Mouse (Mus musculus): ENCODE measurements around the gene Gm4969. TPM values are rescaled to one million over a fixed set of nuclear protein-coding genes. Genes with fewer than 3 reads are reported as not detected.
A peak's percentile ranks its signal among the peaks of the same experiment; 100 is the strongest.

The Gm4969 gene
- polyA plus RNA-seq, 1 experiment = 0.80 TPM

GRCm38 (mm10) chr7:19084277-19084771, 33.8 kb downstream of the Gm4969 start:
- Histone ChIP-seq H3K27me3 (ENCODE audit: control insufficient read depth, insufficient read depth, low read length) (no peaks in the 10 kb centered on the region), H3K27ac (ENCODE audit: insufficient read depth, low read length) (no peak overlapping the region), H3K4me1 (ENCODE audit: control insufficient read depth, insufficient read depth, low read length) (no peaks in the 10 kb centered on the region; the same call in 1 of the 2 replicates), H3K4me3 (replicated peaks; ENCODE audit: insufficient read depth, low read depth, low read length) (no peak overlapping the region)
- TF ChIP-seq POLR2A (IDR thresholded peaks at IDR 0.05; ENCODE audit: borderline replicate concordance, insufficient read depth, low read length) (no peak), CTCF (IDR thresholded peaks at IDR 0.05; ENCODE audit: borderline replicate concordance, insufficient read depth, low read depth, low read length) (no peak)
- DNase-seq = no peak
- 63% methylated on average over 6 of the region's 6 CpGs for WGBS

- no peak within 1 kb of the TSS for H3K4me3 ChIP-seq (replicated peaks; ENCODE audit: insufficient read depth, low read depth, low read length)
- H3K4me1 ChIP-seq (ENCODE audit: control insufficient read depth, insufficient read depth, low read length) = no peaks in the 10 kb centered on the region; the same call in 1 of the 2 replicates
- WGBS = 46% methylated on average over 10 of the region's 10 CpGs
- no peak within 1 kb of the TSS for H3K27ac ChIP-seq (ENCODE audit: insufficient read depth, low read length)
- no peak for DNase-seq
- TF ChIP-seq POLR2A (IDR thresholded peaks at IDR 0.05; ENCODE audit: borderline replicate concordance, insufficient read depth, low read length) (no peak), CTCF (IDR thresholded peaks at IDR 0.05; ENCODE audit: borderline replicate concordance, insufficient read depth, low read depth, low read length) (no peak)
- no peaks in the 10 kb centered on the region for H3K27me3 ChIP-seq (ENCODE audit: control insufficient read depth, insufficient read depth, low read length)
Observed at GRCm38 (mm10) chr7:19083701-19084100, 34.5 kb downstream of the Gm4969 start, which contains the start of gene Dmpk. Dmpk (plus strand) TSS chr7:19083849.

- 46% methylated on average over 6 of the region's 6 CpGs for WGBS
- Histone ChIP-seq H3K27ac (ENCODE audit: insufficient read depth, low read length) (no peak overlapping the region), H3K4me3 (replicated peaks; ENCODE audit: insufficient read depth, low read depth, low read length) (no peak overlapping the region), H3K4me1 (ENCODE audit: control insufficient read depth, insufficient read depth, low read length) (no peaks in the 10 kb centered on the region; the same call in 1 of the 2 replicates), H3K27me3 (ENCODE audit: control insufficient read depth, insufficient read depth, low read length) (no peaks in the 10 kb centered on the region)
- TF ChIP-seq CTCF (IDR thresholded peaks at IDR 0.05; ENCODE audit: borderline replicate concordance, insufficient read depth, low read depth, low read length) = no peak
- no peak for TF ChIP-seq POLR2A (IDR thresholded peaks at IDR 0.05; ENCODE audit: borderline replicate concordance, insufficient read depth, low read length)
- no peak for DNase-seq
Observed at GRCm38 (mm10) chr7:19083096-19083495, 35.1 kb downstream of the Gm4969 start.

- H3K27ac ChIP-seq (ENCODE audit: insufficient read depth, low read length) = no peak overlapping the region
- 81% methylated on average over 4 of the region's 4 CpGs for WGBS
- TF ChIP-seq CTCF (IDR thresholded peaks at IDR 0.05; ENCODE audit: borderline replicate concordance, insufficient read depth, low read depth, low read length) (no peak), POLR2A (IDR thresholded peaks at IDR 0.05; ENCODE audit: borderline replicate concordance, insufficient read depth, low read length) (no peak)
- no peaks in the 10 kb centered on the region for H3K27me3 ChIP-seq (ENCODE audit: control insufficient read depth, insufficient read depth, low read length)
- no peak for DNase-seq
- no peaks in the 10 kb centered on the region; the same call in 1 of the 2 replicates for H3K4me1 ChIP-seq (ENCODE audit: control insufficient read depth, insufficient read depth, low read length)
- no peak overlapping the region for H3K4me3 ChIP-seq (replicated peaks; ENCODE audit: insufficient read depth, low read depth, low read length)
Observed at GRCm38 (mm10) chr7:19082171-19082570, 36.0 kb downstream of the Gm4969 start.

- WGBS = 74% methylated on average over 19 of the region's 19 CpGs
- no peak for DNase-seq
- no peak for TF ChIP-seq POLR2A (IDR thresholded peaks at IDR 0.05; ENCODE audit: borderline replicate concordance, insufficient read depth, low read length)
- no peak for TF ChIP-seq CTCF (IDR thresholded peaks at IDR 0.05; ENCODE audit: borderline replicate concordance, insufficient read depth, low read depth, low read length)
- Histone ChIP-seq H3K27ac (ENCODE audit: insufficient read depth, low read length) (no peak overlapping the region), H3K27me3 (ENCODE audit: control insufficient read depth, insufficient read depth, low read length) (no peaks in the 10 kb centered on the region), H3K4me1 (ENCODE audit: control insufficient read depth, insufficient read depth, low read length) (no peaks in the 10 kb centered on the region; the same call in 1 of the 2 replicates), H3K4me3 (replicated peaks; ENCODE audit: insufficient read depth, low read depth, low read length) (no peak overlapping the region)
Observed at GRCm38 (mm10) chr7:19080451-19080950, 37.7 kb downstream of the Gm4969 start.

- H3K4me3 ChIP-seq (replicated peaks; ENCODE audit: insufficient read depth, low read depth, low read length) = no peak overlapping the region
- no peak for TF ChIP-seq POLR2A (IDR thresholded peaks at IDR 0.05; ENCODE audit: borderline replicate concordance, insufficient read depth, low read length)
- no peak for TF ChIP-seq CTCF (IDR thresholded peaks at IDR 0.05; ENCODE audit: borderline replicate concordance, insufficient read depth, low read depth, low read length)
- WGBS = 24% methylated on average over 3 of the region's 3 CpGs
- no peaks in the 10 kb centered on the region for H3K27me3 ChIP-seq (ENCODE audit: control insufficient read depth, insufficient read depth, low read length)
- H3K27ac ChIP-seq (ENCODE audit: insufficient read depth, low read length) = no peak overlapping the region
- no peak for DNase-seq
- peaks cover 5% of the 10 kb centered on the region for H3K4me1 ChIP-seq (ENCODE audit: control insufficient read depth, insufficient read depth, low read length)
Observed at GRCm38 (mm10) chr7:19078732-19079131, 39.4 kb downstream of the Gm4969 start.

- no peak for DNase-seq
- H3K27ac ChIP-seq (ENCODE audit: insufficient read depth, low read length) = no peak overlapping the region
- TF ChIP-seq POLR2A (IDR thresholded peaks at IDR 0.05; ENCODE audit: borderline replicate concordance, insufficient read depth, low read length) = no peak
- TF ChIP-seq CTCF (IDR thresholded peaks at IDR 0.05; ENCODE audit: borderline replicate concordance, insufficient read depth, low read depth, low read length) = no peak
- 60% methylated on average over 14 of the region's 14 CpGs for WGBS
- H3K4me1 ChIP-seq (ENCODE audit: control insufficient read depth, insufficient read depth, low read length) = peaks cover 5% of the 10 kb centered on the region
- no peaks in the 10 kb centered on the region for H3K27me3 ChIP-seq (ENCODE audit: control insufficient read depth, insufficient read depth, low read length)
- no peak overlapping the region for H3K4me3 ChIP-seq (replicated peaks; ENCODE audit: insufficient read depth, low read depth, low read length)
Observed at GRCm38 (mm10) chr7:19077761-19078160, 40.4 kb downstream of the Gm4969 start.

- Histone ChIP-seq H3K27me3 (ENCODE audit: control insufficient read depth, insufficient read depth, low read length) (no peaks in the 10 kb centered on the region), H3K4me3 (replicated peaks; ENCODE audit: insufficient read depth, low read depth, low read length) (peak overlapping the region; percentile 47), H3K27ac (ENCODE audit: insufficient read depth, low read length) (peak overlapping the region; percentile 4; the same call in 1 of the 2 replicates), H3K4me1 (ENCODE audit: control insufficient read depth, insufficient read depth, low read length) (peaks cover 5% of the 10 kb centered on the region)
- peak in 1 of 2 experiments; percentile 56 for DNase-seq
- WGBS = under 1% methylated on average over 22 of the region's 22 CpGs
- TF ChIP-seq CTCF (IDR thresholded peaks at IDR 0.05; ENCODE audit: borderline replicate concordance, insufficient read depth, low read depth, low read length) (no peak), POLR2A (IDR thresholded peaks at IDR 0.05; ENCODE audit: borderline replicate concordance, insufficient read depth, low read length) (no peak)
Observed at GRCm38 (mm10) chr7:19076586-19076991, 41.6 kb downstream of the Gm4969 start.
